Mouse (Mus musculus) intestine, postnatal 0 days (tissue): Measurements from ENCODE around the gene Rtn4rl1. TPM values are rescaled to one million over a fixed set of nuclear protein-coding genes. Genes with fewer than 3 reads are reported as not detected.

ENCODE experiments used
- ATAC-seq: fragments of 200-750 bp; cut with Nextera tagmentation; 2 replicates; pipeline ENCODE4 v1.8.0; 2017; ENCODE audit warnings: mild to moderate bottlenecking, moderate TSS enrichment, moderate library complexity
- H3K27ac ChIP-seq: fragments of 300-500 bp; sonication (generic); 2 replicates; pipeline ENCODE4 v1.5.1; 2014; ENCODE audit warnings: mild to moderate bottlenecking, low read depth, low read length, moderate library complexity
- H3K27me3 ChIP-seq: fragments of 300-500 bp; sonication (generic); replicated peaks from 2 replicates; pipeline ENCODE4 v1.6.1; 2014; ENCODE audit warnings: low read length, mixed read lengths; ENCODE audit not compliant: control insufficient read depth, insufficient read depth
- H3K36me3 ChIP-seq: fragments of 300-500 bp; sonication (generic); 2 replicates; pipeline ENCODE4 v1.6.1; 2014; ENCODE audit warnings: mild to moderate bottlenecking, moderate library complexity; ENCODE audit not compliant: control insufficient read depth, insufficient read depth
- H3K4me1 ChIP-seq: fragments of 300-500 bp; sonication (generic); replicated peaks from 2 replicates; pipeline ENCODE4 v1.6.1; 2014; ENCODE audit warnings: antibody characterized with exemption, low read length, mixed read lengths; ENCODE audit not compliant: control insufficient read depth, insufficient read depth
- H3K4me2 ChIP-seq: fragments of 300-500 bp; sonication (generic); replicated peaks from 2 replicates; pipeline ENCODE4 v1.6.1; 2014; ENCODE audit warnings: low read depth, mild to moderate bottlenecking, moderate library complexity
- H3K4me3 ChIP-seq: fragments of 300-500 bp; sonication (generic); 2 replicates; pipeline ENCODE4 v1.5.1; 2014; ENCODE audit warnings: low read depth, low read length
- H3K9ac ChIP-seq: fragments of 300-500 bp; sonication (generic); 2 replicates; pipeline ENCODE4 v1.6.1; 2014; ENCODE audit warnings: mild to moderate bottlenecking, low read depth, low read length
- H3K9me3 ChIP-seq: fragments of 300-500 bp; sonication (generic); 2 replicates; pipeline ENCODE4 v1.6.1; 2016; ENCODE audit warnings: mixed run types; ENCODE audit not compliant: control insufficient read depth
- CTCF ChIP-seq: sonication (generic); IDR thresholded peaks from 2 replicates; pipeline ENCODE4 v1.5.1; 2016; ENCODE audit warnings: low read depth, mild to moderate bottlenecking, control low read depth, antibody characterized with exemption, moderate library complexity
- WGBS: fragments of 180-500 bp; shearing (Covaris S2); extraction: QIAGEN DNeasy Blood & Tissue Kit; methylation state at CpG from one replicate; pipeline ENCODE4 v1.1.7; 2014; 5-methylcytosine and 5-hydroxymethylcytosine counted together
- polyA plus RNA-seq: library from polyadenylated mRNA; unstranded; fragments of >200 nt; fragmentation: Nextera tagmentation; extraction: Ambion mirVana; gene quantifications from 2 replicates; pipeline ENCODE4 v1.2.1, GENCODE M21; 2015

Rtn4rl1 gene
- polyA plus RNA-seq, 1 experiment from 2014 or later, result 1.5 TPM

- no peak for ATAC-seq
- WGBS, result 59% methylated on average over 13 of the region's 13 CpGs
- Histone ChIP-seq H3K27ac (no peak overlapping the region), H3K9me3 (no peaks in the 10 kb centered on the region), H3K9ac (no peak overlapping the region), H3K36me3 (no peaks in the 10 kb centered on the region), H3K4me1 (no peaks in the 10 kb centered on the region), H3K4me2 (no peak overlapping the region), H3K27me3 (no peaks in the 10 kb centered on the region), H3K4me3 (no peak overlapping the region)
- TF ChIP-seq CTCF, result no peak
Measured at GRCm38 (mm10) chr11:75240158-75240934, 46.8 kb downstream of the Rtn4rl1 start.

- no peaks in the 10 kb centered on the region for H3K27me3 ChIP-seq
- ATAC-seq, result no peak
- no peaks in the 10 kb centered on the region for H3K36me3 ChIP-seq
- no peak for TF ChIP-seq CTCF
- WGBS, result 92% methylated on average over 9 of the region's 9 CpGs
- no peak overlapping the region for H3K4me3 ChIP-seq
- H3K9ac ChIP-seq, result no peak overlapping the region
- H3K9me3 ChIP-seq, result no peaks in the 10 kb centered on the region
- H3K4me1 ChIP-seq, result peaks cover 6% of the 10 kb centered on the region; the same call in 1 of the 2 replicates
- H3K4me2 ChIP-seq, result no peak overlapping the region
- no peak overlapping the region for H3K27ac ChIP-seq
Measured at GRCm38 (mm10) chr11:75242710-75243255, 49.2 kb downstream of the Rtn4rl1 start.

GRCm38 (mm10) chr11:75244368-75245275 lies 51.0 kb downstream of the Rtn4rl1 start:
- ATAC-seq, result no peak
- Histone ChIP-seq H3K9ac (no peak overlapping the region), H3K4me1 (peaks cover 6% of the 10 kb centered on the region; the same call in 1 of the 2 replicates), H3K36me3 (no peaks in the 10 kb centered on the region), H3K4me3 (no peak overlapping the region), H3K9me3 (no peaks in the 10 kb centered on the region), H3K4me2 (no peak overlapping the region), H3K27me3 (no peaks in the 10 kb centered on the region), H3K27ac (no peak overlapping the region)
- 90% methylated on average over 11 of the region's 11 CpGs for WGBS
- TF ChIP-seq CTCF, result no peak

- TF ChIP-seq CTCF, result no peak
- H3K9ac ChIP-seq, result no peak overlapping the region
- 46% methylated on average over 16 of the region's 16 CpGs for WGBS
- ATAC-seq, result no peak
- no peaks in the 10 kb centered on the region for H3K9me3 ChIP-seq
- H3K4me1 ChIP-seq, result peaks cover 6% of the 10 kb centered on the region; the same call in 1 of the 2 replicates
- no peaks in the 10 kb centered on the region for H3K27me3 ChIP-seq
- H3K4me3 ChIP-seq, result no peak overlapping the region
- H3K36me3 ChIP-seq, result no peaks in the 10 kb centered on the region
- H3K27ac ChIP-seq, result no peak overlapping the region
- H3K4me2 ChIP-seq, result peak overlapping the region; percentile 37; the same call in 1 of the 2 replicates
Measured at GRCm38 (mm10) chr11:75245372-75246330, 52.1 kb downstream of the Rtn4rl1 start.

GRCm38 (mm10) chr11:75246589-75246988 lies 53.0 kb downstream of the Rtn4rl1 start:
- Histone ChIP-seq H3K9ac (no peak overlapping the region), H3K36me3 (no peaks in the 10 kb centered on the region), H3K27me3 (no peaks in the 10 kb centered on the region), H3K4me3 (no peak overlapping the region), H3K4me1 (peaks cover 6% of the 10 kb centered on the region; the same call in 1 of the 2 replicates), H3K4me2 (peak overlapping the region; percentile 43), H3K27ac (peak overlapping the region; percentile 70; the same call in 1 of the 2 replicates), H3K9me3 (no peaks in the 10 kb centered on the region)
- TF ChIP-seq CTCF, result no peak
- WGBS, result 70% methylated on average over 8 of the region's 8 CpGs
- no peak for ATAC-seq
